Mouse (Mus musculus): ENCODE measurements at regions not wholly inside any gene's neighbourhood (a gene's known extent, or its start where the extent isn't known, plus 50 kb on each side); places are given as distances from the start of the nearest gene placed in this dataset.
A peak's percentile ranks its signal among the peaks of the same experiment; 100 is the strongest.

DNA sequence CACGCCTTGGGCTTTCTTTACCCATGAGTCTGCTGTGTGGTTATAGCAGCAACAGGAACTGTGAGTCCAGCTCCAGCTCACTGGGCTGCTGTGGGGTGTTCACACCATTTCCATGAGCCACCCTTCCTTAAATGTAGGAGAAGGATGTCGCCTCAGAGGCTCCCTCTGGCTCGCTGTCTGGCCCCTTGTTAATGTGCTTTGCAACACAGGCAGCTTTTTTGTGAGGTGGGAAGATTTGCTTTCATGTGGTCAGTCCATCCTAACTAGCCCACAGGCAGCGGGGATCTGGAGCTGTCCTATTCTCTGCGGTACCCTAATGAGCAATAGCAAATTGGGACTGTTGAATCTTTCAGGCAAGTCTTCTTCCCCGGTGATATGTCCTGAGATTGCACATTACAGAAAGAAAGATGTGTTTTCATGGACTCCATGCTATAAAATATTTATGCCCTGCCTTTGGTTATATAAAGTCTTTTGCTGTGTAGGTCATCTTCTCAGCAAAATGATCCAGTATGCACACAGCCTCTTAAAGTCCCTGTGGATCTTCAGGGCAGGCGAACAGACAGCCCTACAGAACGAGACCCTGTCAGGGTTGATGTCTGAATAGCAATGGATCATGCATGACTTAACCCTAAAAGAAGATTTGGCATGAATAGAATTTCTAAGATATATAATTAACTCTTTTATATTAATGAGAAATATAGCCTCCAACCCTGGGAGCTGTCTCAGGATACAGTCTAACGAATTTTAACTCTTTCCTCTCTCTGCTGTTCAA, 359.8 kb downstream of the Slc4a3 start:
- DNase-seq (ENCODE audit: low spot score) (peak; percentile 62), ATAC-seq (peak; percentile 78)
- H3K27ac ChIP-seq (ENCODE audit: low read depth, low read length), result peak overlapping the region; percentile 77

DNA sequence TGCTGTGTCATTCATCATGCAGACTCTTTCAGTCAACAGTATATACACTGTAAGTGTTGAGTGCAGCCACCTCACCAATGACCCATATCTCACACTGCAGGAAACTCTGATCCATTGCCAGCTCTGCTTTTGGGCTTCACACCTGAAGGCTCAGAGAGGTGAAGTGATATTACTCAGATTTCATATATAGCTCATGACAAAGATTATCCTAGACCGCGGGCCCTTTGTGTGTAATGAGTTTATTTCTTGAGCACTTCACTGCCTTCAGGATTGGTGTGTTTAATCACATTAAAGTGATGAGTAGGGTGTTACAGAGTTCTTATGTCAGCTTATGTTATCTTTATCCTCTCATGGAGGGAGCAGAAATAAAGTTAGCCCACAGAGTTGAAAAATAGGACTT, 369.2 kb downstream of the Slc4a3 start:
- H3K36me3 ChIP-seq (ENCODE audit: control insufficient read depth, insufficient read depth, low read length), result no peaks in the 10 kb centered on the region
- no peaks in the 10 kb centered on the region for H3K9me3 ChIP-seq (replicated peaks; ENCODE audit: control insufficient read depth, low read length)
- ATAC-seq (no peak), DNase-seq (ENCODE audit: low spot score) (no peak)
- no peaks in the 10 kb centered on the region for H3K27me3 ChIP-seq (replicated peaks; ENCODE audit: control insufficient read depth, insufficient read depth, low read length)
- no peak overlapping the region for H3K4me3 ChIP-seq (ENCODE audit: low read depth, low read length)
- WGBS, result 93% methylated on average over 2 of the region's 2 CpGs
- no peak overlapping the region for H3K27ac ChIP-seq (ENCODE audit: low read depth, low read length)
- no peaks in the 10 kb centered on the region; the same call in none of the 2 replicates for H3K4me1 ChIP-seq (ENCODE audit: control insufficient read depth, insufficient read depth, low read length)
- H3K4me2 ChIP-seq (ENCODE audit: low read length), result no peak overlapping the region
- H3K9ac ChIP-seq (ENCODE audit: low read length), result no peak overlapping the region

More for the DNA sequence above, 359.8 kb downstream of the Slc4a3 start:
- H3K4me2 ChIP-seq (ENCODE audit: low read length), result 0 out of 2 replicates have a peak overlapping the region, but pooled peaks have one; percentile 6
- H3K9me3 ChIP-seq (replicated peaks; ENCODE audit: control insufficient read depth, low read length), result no peaks in the 10 kb centered on the region
- no peaks in the 10 kb centered on the region for H3K27me3 ChIP-seq (replicated peaks; ENCODE audit: control insufficient read depth, insufficient read depth, low read length)
- whole genome bisulfite sequencing, result 15% methylated on average over 9 of the region's 9 CpGs
- H3K4me1 ChIP-seq (ENCODE audit: control insufficient read depth, insufficient read depth, low read length), result peaks cover 22% of the 10 kb centered on the region
- H3K9ac ChIP-seq (ENCODE audit: low read length), result no peak overlapping the region
- H3K4me3 ChIP-seq (ENCODE audit: low read depth, low read length), result no peak overlapping the region
- no peaks in the 10 kb centered on the region for H3K36me3 ChIP-seq (ENCODE audit: control insufficient read depth, insufficient read depth, low read length)

DNA sequence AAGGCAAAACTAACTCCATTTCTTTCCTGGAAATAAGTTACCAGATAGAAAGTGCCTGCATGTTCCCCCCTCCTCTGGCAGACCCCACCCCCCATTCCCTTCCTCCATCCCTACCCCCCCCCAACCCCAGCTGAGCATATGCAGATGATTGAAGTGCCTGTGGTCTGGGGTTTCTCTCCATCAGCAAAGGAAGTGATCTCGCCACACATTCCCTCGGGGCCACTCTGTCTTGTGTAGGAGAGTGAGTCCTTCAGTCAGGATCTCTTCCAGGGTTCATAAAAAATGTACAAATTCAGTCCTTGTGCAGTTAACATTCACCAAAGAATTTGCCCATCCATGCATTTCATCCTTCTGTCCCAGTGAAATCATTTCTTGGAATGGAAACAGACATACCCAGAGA, 370.1 kb downstream of the Slc4a3 start:
- H3K4me3 ChIP-seq (ENCODE audit: low read depth, low read length), result no peak overlapping the region
- DNase-seq (ENCODE audit: low spot score), result no peak
- no peaks in the 10 kb centered on the region for H3K9me3 ChIP-seq (replicated peaks; ENCODE audit: control insufficient read depth, low read length)
- no peaks in the 10 kb centered on the region for H3K36me3 ChIP-seq (ENCODE audit: control insufficient read depth, insufficient read depth, low read length)
- H3K9ac ChIP-seq (ENCODE audit: low read length), result no peak overlapping the region
- no peak for ATAC-seq
- no peaks in the 10 kb centered on the region for H3K27me3 ChIP-seq (replicated peaks; ENCODE audit: control insufficient read depth, insufficient read depth, low read length)
- 80% methylated on average over 2 of the region's 2 CpGs for WGBS
- no peak overlapping the region for H3K4me2 ChIP-seq (ENCODE audit: low read length)
- H3K27ac ChIP-seq (ENCODE audit: low read depth, low read length), result no peak overlapping the region
- H3K4me1 ChIP-seq (ENCODE audit: control insufficient read depth, insufficient read depth, low read length), result no peaks in the 10 kb centered on the region; the same call in none of the 2 replicates

DNA sequence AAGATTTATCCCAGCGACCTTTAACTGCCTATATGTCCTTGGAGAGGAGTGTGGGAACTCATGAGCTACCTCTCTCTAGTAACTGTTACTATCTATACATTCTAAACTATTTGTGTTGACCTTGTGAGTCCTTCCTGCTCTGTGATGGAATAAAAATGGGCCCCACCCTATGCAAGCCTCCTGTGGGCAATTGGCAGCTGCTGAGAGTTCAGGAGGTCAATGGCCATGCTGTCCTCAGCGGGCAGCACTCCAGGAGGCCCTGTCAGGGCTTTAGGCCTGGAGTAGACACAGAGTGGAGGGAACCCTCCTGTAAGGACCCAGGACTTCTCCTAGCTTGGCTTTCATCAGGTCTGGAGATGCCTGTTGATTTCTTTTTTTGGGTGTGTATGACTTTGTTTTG, 373.1 kb downstream of the Slc4a3 start:
- H3K36me3 ChIP-seq (ENCODE audit: control insufficient read depth, insufficient read depth, low read length), result no peaks in the 10 kb centered on the region
- H3K4me1 ChIP-seq (ENCODE audit: control insufficient read depth, insufficient read depth, low read length), result no peaks in the 10 kb centered on the region; the same call in none of the 2 replicates
- ATAC-seq, result no peak
- H3K4me3 ChIP-seq (ENCODE audit: low read depth, low read length), result no peak overlapping the region
- DNase-seq (ENCODE audit: low spot score), result no peak
- H3K27ac ChIP-seq (ENCODE audit: low read depth, low read length), result no peak overlapping the region
- no peak overlapping the region for H3K9ac ChIP-seq (ENCODE audit: low read length)
- no peak overlapping the region for H3K4me2 ChIP-seq (ENCODE audit: low read length)
- WGBS, result 75% methylated on average over 2 of the region's 2 CpGs
- no peaks in the 10 kb centered on the region for H3K27me3 ChIP-seq (replicated peaks; ENCODE audit: control insufficient read depth, insufficient read depth, low read length)
- H3K9me3 ChIP-seq (replicated peaks; ENCODE audit: control insufficient read depth, low read length), result no peaks in the 10 kb centered on the region

DNA sequence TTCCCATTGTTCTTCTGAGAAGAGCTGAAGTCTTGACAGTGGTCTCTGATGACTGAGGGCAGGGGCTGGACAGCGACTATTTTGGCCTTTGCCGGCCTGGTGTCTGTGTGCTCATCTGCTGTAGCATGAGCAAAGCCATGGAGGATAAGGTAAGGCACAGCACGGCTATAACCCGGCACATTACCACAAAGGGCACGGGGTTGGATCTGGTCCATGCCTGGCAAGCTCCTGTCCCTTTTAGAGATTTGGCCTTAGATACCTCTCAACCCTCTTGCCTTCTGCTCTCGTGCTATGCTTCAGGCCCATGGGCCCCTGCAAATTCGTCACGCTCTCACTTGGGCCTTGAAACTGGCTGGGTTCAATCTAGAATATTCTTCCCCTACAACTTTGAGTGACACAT, 379.0 kb downstream of the Slc4a3 start:
- ATAC-seq (no peak), DNase-seq (ENCODE audit: low spot score) (peak; percentile 20)
- WGBS, result 66% methylated on average over 8 of the region's 8 CpGs
- Histone ChIP-seq H3K4me1 (ENCODE audit: control insufficient read depth, insufficient read depth, low read length) (peaks cover 5% of the 10 kb centered on the region; the same call in 1 of the 2 replicates), H3K27me3 (replicated peaks; ENCODE audit: control insufficient read depth, insufficient read depth, low read length) (no peaks in the 10 kb centered on the region), H3K9me3 (replicated peaks; ENCODE audit: control insufficient read depth, low read length) (no peaks in the 10 kb centered on the region), H3K4me2 (ENCODE audit: low read length) (no peak overlapping the region), H3K36me3 (ENCODE audit: control insufficient read depth, insufficient read depth, low read length) (no peaks in the 10 kb centered on the region), H3K9ac (ENCODE audit: low read length) (no peak overlapping the region), H3K27ac (ENCODE audit: low read depth, low read length) (no peak overlapping the region), H3K4me3 (ENCODE audit: low read depth, low read length) (no peak overlapping the region)

DNA sequence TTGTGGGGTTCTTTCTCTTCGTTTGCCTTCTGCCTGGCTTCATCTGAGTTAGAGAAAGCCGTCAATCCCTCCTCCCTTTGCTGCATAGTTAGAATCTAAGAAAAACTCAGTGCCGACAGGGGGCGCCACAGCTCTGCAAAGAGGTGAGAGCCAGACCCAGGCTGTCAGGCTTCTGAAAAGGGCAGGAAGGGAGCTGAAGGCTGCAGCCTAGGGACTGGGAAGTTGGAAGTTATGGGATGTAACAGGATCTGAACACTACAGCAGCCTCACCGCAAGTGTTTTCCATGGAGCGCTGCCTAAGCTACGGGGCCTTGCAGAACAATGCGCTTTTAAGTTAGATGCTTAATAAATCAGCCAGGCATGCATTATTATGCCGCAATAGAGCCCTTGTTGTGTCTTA, 379.7 kb downstream of the Slc4a3 start:
- peaks cover 5% of the 10 kb centered on the region; the same call in 1 of the 2 replicates for H3K4me1 ChIP-seq (ENCODE audit: control insufficient read depth, insufficient read depth, low read length)
- DNase-seq (ENCODE audit: low spot score), result peak; percentile 97
- no peak overlapping the region for H3K9ac ChIP-seq (ENCODE audit: low read length)
- H3K27ac ChIP-seq (ENCODE audit: low read depth, low read length), result peak overlapping the region; percentile 22; the same call in 1 of the 2 replicates
- no peaks in the 10 kb centered on the region for H3K27me3 ChIP-seq (replicated peaks; ENCODE audit: control insufficient read depth, insufficient read depth, low read length)
- peak; percentile 93 for ATAC-seq
- WGBS, result 2% methylated on average over 9 of the region's 9 CpGs
- peak overlapping the region; percentile 23; the same call in 1 of the 2 replicates for H3K4me2 ChIP-seq (ENCODE audit: low read length)
- no peak overlapping the region for H3K4me3 ChIP-seq (ENCODE audit: low read depth, low read length)
- H3K9me3 ChIP-seq (replicated peaks; ENCODE audit: control insufficient read depth, low read length), result no peaks in the 10 kb centered on the region
- no peaks in the 10 kb centered on the region for H3K36me3 ChIP-seq (ENCODE audit: control insufficient read depth, insufficient read depth, low read length)

DNA sequence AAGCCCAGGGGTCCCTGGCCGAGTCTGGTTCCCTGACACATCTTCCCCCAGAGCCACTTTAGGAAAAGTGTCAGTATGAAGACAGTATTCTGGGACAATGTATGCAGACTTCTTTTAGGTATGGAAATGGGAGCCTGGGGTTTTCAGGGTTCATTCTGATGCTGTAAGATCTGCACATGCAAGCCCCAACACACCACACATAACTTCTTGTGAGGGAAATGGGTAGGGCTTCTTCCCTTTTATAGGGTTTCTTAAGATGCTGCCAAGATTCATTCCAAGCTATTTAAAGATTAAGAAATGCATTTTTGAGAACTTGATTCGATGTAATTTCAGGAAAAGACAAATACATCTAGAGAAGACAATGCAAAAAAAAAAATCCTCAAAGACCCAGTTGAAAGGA, 385.8 kb downstream of the Slc4a3 start:
- no peak for ATAC-seq
- no peak overlapping the region for H3K27ac ChIP-seq (ENCODE audit: low read depth, low read length)
- H3K36me3 ChIP-seq (ENCODE audit: control insufficient read depth, insufficient read depth, low read length), result no peaks in the 10 kb centered on the region
- DNase-seq (ENCODE audit: low spot score), result no peak
- H3K9me3 ChIP-seq (replicated peaks; ENCODE audit: control insufficient read depth, low read length), result no peaks in the 10 kb centered on the region
- H3K27me3 ChIP-seq (replicated peaks; ENCODE audit: control insufficient read depth, insufficient read depth, low read length), result no peaks in the 10 kb centered on the region
- no peak overlapping the region for H3K4me3 ChIP-seq (ENCODE audit: low read depth, low read length)
- no peaks in the 10 kb centered on the region for H3K4me1 ChIP-seq (ENCODE audit: control insufficient read depth, insufficient read depth, low read length)
- no peak overlapping the region for H3K9ac ChIP-seq (ENCODE audit: low read length)
- H3K4me2 ChIP-seq (ENCODE audit: low read length), result no peak overlapping the region
- 66% methylated on average over 2 of the region's 2 CpGs for WGBS

DNA sequence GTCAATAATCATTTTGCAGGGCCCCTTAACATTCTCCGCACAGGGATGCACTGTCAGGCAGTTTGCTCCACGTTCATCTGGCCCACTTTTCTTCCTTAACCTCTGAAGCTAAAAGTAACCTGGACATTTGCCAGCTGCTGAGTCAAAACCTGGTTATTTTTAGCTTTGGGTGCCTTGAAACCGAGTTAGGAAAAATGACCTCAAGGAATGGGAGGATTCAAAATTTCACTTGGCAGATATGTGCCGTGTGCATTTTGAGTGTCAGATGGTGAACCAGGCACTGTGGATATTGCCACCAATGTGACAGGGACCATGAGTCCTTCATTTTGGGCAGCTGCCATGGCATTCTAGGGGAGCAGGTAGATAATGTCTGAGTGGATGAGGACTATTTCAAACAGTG, 387.8 kb downstream of the Slc4a3 start:
- no peak overlapping the region for H3K27ac ChIP-seq (ENCODE audit: low read depth, low read length)
- no peaks in the 10 kb centered on the region for H3K27me3 ChIP-seq (replicated peaks; ENCODE audit: control insufficient read depth, insufficient read depth, low read length)
- H3K9ac ChIP-seq (ENCODE audit: low read length), result no peak overlapping the region
- no peak overlapping the region for H3K4me2 ChIP-seq (ENCODE audit: low read length)
- ATAC-seq (no peak), DNase-seq (ENCODE audit: low spot score) (no peak)
- 0 out of 2 replicates have a peak, but pooled peaks cover 2% of the 10 kb centered on the region for H3K4me1 ChIP-seq (ENCODE audit: control insufficient read depth, insufficient read depth, low read length)
- no peaks in the 10 kb centered on the region for H3K9me3 ChIP-seq (replicated peaks; ENCODE audit: control insufficient read depth, low read length)
- no peaks in the 10 kb centered on the region for H3K36me3 ChIP-seq (ENCODE audit: control insufficient read depth, insufficient read depth, low read length)
- 73% methylated on average over 4 of the region's 4 CpGs for WGBS
- H3K4me3 ChIP-seq (ENCODE audit: low read depth, low read length), result no peak overlapping the region

DNA sequence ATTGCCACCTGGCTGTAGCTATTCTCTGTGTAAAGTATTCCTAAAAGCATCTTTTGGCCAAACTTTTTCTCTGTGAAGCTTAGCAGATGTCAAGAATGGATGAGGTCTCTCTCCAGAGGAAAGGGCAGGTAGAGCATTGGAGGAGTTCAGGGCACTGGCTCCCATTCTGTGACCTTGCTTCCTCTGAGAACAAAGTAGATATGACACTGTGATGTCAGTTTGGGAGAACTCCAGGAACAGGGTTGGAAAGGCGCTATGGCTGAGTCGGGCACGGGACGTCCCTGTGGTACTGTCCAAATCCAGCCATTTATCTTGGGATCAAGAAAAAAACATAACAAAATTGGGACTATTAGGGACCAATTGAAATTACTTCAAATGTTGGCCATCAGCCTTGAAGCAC, 388.7 kb downstream of the Slc4a3 start:
- no peak overlapping the region for H3K4me2 ChIP-seq (ENCODE audit: low read length)
- H3K9me3 ChIP-seq (replicated peaks; ENCODE audit: control insufficient read depth, low read length), result no peaks in the 10 kb centered on the region
- ATAC-seq, result no peak
- DNase-seq (ENCODE audit: low spot score), result no peak
- 94% methylated on average over 4 of the region's 4 CpGs for WGBS
- H3K27me3 ChIP-seq (replicated peaks; ENCODE audit: control insufficient read depth, insufficient read depth, low read length), result no peaks in the 10 kb centered on the region
- H3K4me3 ChIP-seq (ENCODE audit: low read depth, low read length), result no peak overlapping the region
- no peaks in the 10 kb centered on the region for H3K36me3 ChIP-seq (ENCODE audit: control insufficient read depth, insufficient read depth, low read length)
- H3K27ac ChIP-seq (ENCODE audit: low read depth, low read length), result no peak overlapping the region
- H3K9ac ChIP-seq (ENCODE audit: low read length), result no peak overlapping the region
- 0 out of 2 replicates have a peak, but pooled peaks cover 2% of the 10 kb centered on the region for H3K4me1 ChIP-seq (ENCODE audit: control insufficient read depth, insufficient read depth, low read length)
